Mouse (Mus musculus): ENCODE data around the gene Plekhb2.

- no peak for TF ChIP-seq CTCF (IDR thresholded peaks at IDR 0.05; ENCODE audit: insufficient read depth, low read length)
- no peak for TF ChIP-seq POLR2A (IDR thresholded peaks at IDR 0.05; ENCODE audit: borderline replicate concordance, extremely low read depth, low read depth, low read length)
Observed at GRCm38 (mm10) chr1:34868391-34868790, 18.6 kb downstream of the Plekhb2 start.
